Mouse (Mus musculus): ENCODE measurements around the gene Ash1l. TPM values are rescaled to one million over a fixed set of nuclear protein-coding genes. Genes with fewer than 3 reads are reported as not detected.

The Ash1l gene
- total and polyA plus RNA-seq, 3 experiments: 9.6 to 22.2 (median 12.8) TPM

- TF ChIP-seq SMC3 (IDR thresholded peaks at IDR 0.05; ENCODE audit: low read depth, low read length): peak; percentile 72
- TF ChIP-seq POLR2A (IDR thresholded peaks at IDR 0.05; ENCODE audit: control insufficient read depth in 1 of 2, insufficient read depth in 1 of 2, low read depth in 1 of 2, low read length in 2 of 2, poor library complexity in 1 of 2): peak in 1 of 2 experiments; percentile 52; a peak in 1 of 4 replicates
- TF ChIP-seq CTCF (IDR thresholded peaks at IDR 0.05 in 2 of 3, conservative IDR thresholded peaks at IDR 0.05 in 1 of 3; ENCODE audit: control insufficient read depth in 1 of 3, insufficient read depth in 1 of 3, low read depth in 2 of 3, low read length in 3 of 3, poor library complexity in 1 of 3, severe bottlenecking in 1 of 3): peak in 2 of 3 experiments; percentile 97 to 99; a peak in 4 of 6 replicates
- TF ChIP-seq MYB (IDR thresholded peaks at IDR 0.05; ENCODE audit: low read depth, low read length): no peak
- no peak for TF ChIP-seq ZKSCAN1 (IDR thresholded peaks at IDR 0.05; ENCODE audit: low read depth, low read length)
- TF ChIP-seq ELF1 (IDR thresholded peaks at IDR 0.05; ENCODE audit: low read depth, low read length): peak; percentile 80
Observed at GRCm38 (mm10) chr3:89090694-89091655, 140.6 kb downstream of the Ash1l start (continued).

GRCm38 (mm10) chr3:89091811-89092508 lies 141.5 kb downstream of the Ash1l start:
- no peak overlapping the region for H3K9ac ChIP-seq (ENCODE audit: control insufficient read depth, low read depth, low read length, poor library complexity, severe bottlenecking)

GRCm38 (mm10) chr3:89092509-89093090 lies 142.2 kb downstream of the Ash1l start:
- H3K36me3 ChIP-seq (ENCODE audit: control insufficient read depth in 1 of 2, insufficient read depth in 2 of 2, low read length in 2 of 2): peaks cover 0 to 11% of the 10 kb centered on the region in 2 experiments; a peak in 3 of 4 replicates
- H3K9me3 ChIP-seq (replicated peaks; ENCODE audit: insufficient read depth, low read length): no peaks in the 10 kb centered on the region
- H3K27me3 ChIP-seq (ENCODE audit: control insufficient read depth in 1 of 2, insufficient read depth in 2 of 2, low read length in 2 of 2): no peaks in the 10 kb centered on the region
- peaks cover 3 to 23% of the 10 kb centered on the region in 2 experiments; a peak in 3 of 4 replicates for H3K4me1 ChIP-seq (ENCODE audit: control insufficient read depth in 1 of 2, insufficient read depth in 2 of 2, low read length in 2 of 2)
- no peak overlapping the region for H3K27ac ChIP-seq (ENCODE audit: control insufficient read depth, low read depth, low read length)
- peaks cover 2% of the 10 kb centered on the region for H3K79me2 ChIP-seq (ENCODE audit: control insufficient read depth, insufficient read depth, low read length, poor library complexity)
- no peak overlapping the region for H3K4me3 ChIP-seq (ENCODE audit: control insufficient read depth in 1 of 2, insufficient read depth in 1 of 2, low read depth in 2 of 2, low read length in 2 of 2)
- TF ChIP-seq POLR2AphosphoS2 (IDR thresholded peaks at IDR 0.05; ENCODE audit: low read length): no peak; the same call in 1 of the 2 replicates
- no peak for TF ChIP-seq BHLHE40 (IDR thresholded peaks at IDR 0.05; ENCODE audit: borderline replicate concordance, low read depth, low read length)
- no peak for TF ChIP-seq TCF12 (IDR thresholded peaks at IDR 0.05; ENCODE audit: low read depth, low read length)
- no peak for TF ChIP-seq RCOR1 (IDR thresholded peaks at IDR 0.05; ENCODE audit: low read depth, low read length)
- TF ChIP-seq ZKSCAN1 (IDR thresholded peaks at IDR 0.05; ENCODE audit: low read depth, low read length): no peak
- no peak for TF ChIP-seq SMC3 (IDR thresholded peaks at IDR 0.05; ENCODE audit: low read depth, low read length)
- no peak for TF ChIP-seq HCFC1 (IDR thresholded peaks at IDR 0.05; ENCODE audit: low read depth, low read length)
- TF ChIP-seq POLR2AphosphoS5 (IDR thresholded peaks at IDR 0.05; ENCODE audit: borderline replicate concordance, low read depth, low read length): no peak
- no peak for TF ChIP-seq NELFE (IDR thresholded peaks at IDR 0.05; ENCODE audit: low read depth, low read length)
- TF ChIP-seq CHD2 (IDR thresholded peaks at IDR 0.05; ENCODE audit: low read length): no peak
- no peak for TF ChIP-seq EP300 (IDR thresholded peaks at IDR 0.05; ENCODE audit: low read depth in 1 of 2, low read length in 2 of 2)
- TF ChIP-seq NRF1 (IDR thresholded peaks at IDR 0.05; ENCODE audit: insufficient read depth, low read depth, low read length, poor library complexity, severe bottlenecking): no peak
- no peak for TF ChIP-seq E2F4 (IDR thresholded peaks at IDR 0.05; ENCODE audit: borderline replicate concordance, low read depth, low read length)
- TF ChIP-seq MEF2A (IDR thresholded peaks at IDR 0.05; ENCODE audit: extremely low read depth, insufficient replicate concordance, low read depth, low read length, poor library complexity, severe bottlenecking): no peak
- no peak for DNase-seq (ENCODE audit: low read depth, low spot score)
- H3K9ac ChIP-seq (ENCODE audit: control insufficient read depth, low read depth, low read length, poor library complexity, severe bottlenecking): no peak overlapping the region

More at GRCm38 (mm10) chr3:89091811-89092508, 141.5 kb downstream of the Ash1l start:
- TF ChIP-seq CHD1 (IDR thresholded peaks at IDR 0.05; ENCODE audit: low read depth, low read length) (no peak), MAFK (IDR thresholded peaks at IDR 0.05; ENCODE audit: borderline replicate concordance, low read depth, low read length) (no peak), SIN3A (IDR thresholded peaks at IDR 0.05; ENCODE audit: low read length) (0 out of 2 replicates have a peak, but pooled peaks have one; percentile 17)
- Histone ChIP-seq H3K27ac (ENCODE audit: control insufficient read depth, low read depth, low read length) (no peak overlapping the region), H3K79me2 (ENCODE audit: control insufficient read depth, insufficient read depth, low read length, poor library complexity) (peaks cover 2% of the 10 kb centered on the region), H3K4me3 (ENCODE audit: control insufficient read depth in 1 of 2, insufficient read depth in 1 of 2, low read depth in 2 of 2, low read length in 2 of 2) (peak overlapping the region in 1 of 2 experiments; percentile 75; a peak in 2 of 4 replicates), H3K4me1 (ENCODE audit: control insufficient read depth in 1 of 2, insufficient read depth in 2 of 2, low read length in 2 of 2) (peaks cover 3 to 26% of the 10 kb centered on the region in 2 experiments; a peak in 3 of 4 replicates), H3K36me3 (ENCODE audit: control insufficient read depth in 1 of 2, insufficient read depth in 2 of 2, low read length in 2 of 2) (peaks cover 0 to 11% of the 10 kb centered on the region in 2 experiments; a peak in 2 of 4 replicates), H3K9me3 (replicated peaks; ENCODE audit: insufficient read depth, low read length) (no peaks in the 10 kb centered on the region), H3K27me3 (ENCODE audit: control insufficient read depth in 1 of 2, insufficient read depth in 2 of 2, low read length in 2 of 2) (no peaks in the 10 kb centered on the region)
- no peak for DNase-seq (ENCODE audit: low read depth, low spot score)
